Mouse (Mus musculus): ENCODE data around the gene Gpc5. TPM values are rescaled to one million over a fixed set of nuclear protein-coding genes. Genes with fewer than 3 reads are reported as not detected.

Gene Gpc5
- under 1 TPM; 0.10 to 0.80 TPM for polyA plus RNA-seq (2017; shearing (Covaris generic))

DNA sequence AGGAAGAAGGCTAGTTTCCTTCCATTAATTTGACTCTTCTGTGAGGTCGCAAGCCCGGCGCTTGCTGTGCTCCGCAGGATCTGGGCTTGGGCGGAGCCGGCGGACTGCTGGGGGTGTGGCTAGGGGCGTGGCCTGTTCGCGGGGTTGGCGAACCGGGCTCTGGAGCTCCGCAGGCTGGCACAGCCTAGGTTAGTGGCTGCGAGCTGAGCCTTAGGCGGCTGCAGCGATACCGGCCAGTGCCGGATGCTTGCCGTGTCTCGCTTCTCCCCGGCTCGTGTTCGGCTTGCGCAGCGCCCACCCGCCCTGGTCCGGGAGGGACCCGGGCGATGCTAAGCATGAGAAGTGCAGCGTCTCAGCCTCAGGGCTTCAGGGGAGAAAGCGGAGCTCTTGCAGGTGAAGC is at the start of gene Gpc5:
TSS of gene Gpc5 (plus strand) at position 135 of the 400 bp plus-strand sequence.

